32 mouse cellular contexts compared by ENCODE assay signal in the genomic region with DNA sequence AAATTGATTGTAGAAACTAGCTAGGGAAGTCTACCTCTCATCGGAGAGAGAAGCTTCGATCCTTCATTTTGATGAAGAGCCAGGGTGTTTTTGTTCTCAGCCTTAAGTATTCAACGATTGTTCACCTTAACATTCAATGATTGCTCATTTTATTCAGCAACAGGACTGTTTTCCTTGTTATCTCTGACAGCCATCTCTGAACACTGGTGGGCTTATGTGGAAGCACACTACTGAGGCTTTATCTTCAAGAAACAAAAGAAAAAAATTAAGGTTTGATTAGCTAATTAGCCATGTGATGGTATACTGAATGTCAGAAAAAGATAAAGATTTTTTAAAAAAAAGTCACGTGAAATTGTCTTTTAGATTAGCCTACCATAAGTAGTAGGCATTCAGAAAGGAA.
"Had no signal": no experiment of that assay in that cellular context is flagged by ENCODE, and none has a peak within 500 bp of the region (broad histone marks: within the 10 kb centered on the region; RNA-seq: fewer than 3 reads in every experiment).

No protein-coding gene starts in this region.

- ATAC-seq: liver, embryonic 12.5 days; liver, postnatal 0 days; lung, postnatal 0 days; midbrain, embryonic 13.5 days; midbrain, embryonic 15.5 days; midbrain, embryonic 16.5 days had no signal

- DNase-seq: left cerebral cortex, postnatal 4 days; liver; liver, embryonic 13.5 days; liver, postnatal 0 days; lung, adult 18-20 months; lung, adult 2 months; lung, embryonic 14.5 days; lung, postnatal 10 days; lung, postnatal 14 days; lung, postnatal 36 days; lung, postnatal 4 days; midbrain, embryonic 14.5 days had no signal

- H3K36me3 ChIP-seq: limb, embryonic 10.5 days; limb, embryonic 12.5 days; limb, embryonic 13.5 days; limb, embryonic 15.5 days; liver, embryonic 12.5 days; liver, embryonic 13.5 days; liver, embryonic 15.5 days; lung, embryonic 15.5 days; midbrain, embryonic 10.5 days; midbrain, embryonic 12.5 days; midbrain, embryonic 13.5 days; midbrain, embryonic 15.5 days had no signal

- H3K4me1 ChIP-seq: limb, embryonic 10.5 days; limb, embryonic 12.5 days; limb, embryonic 13.5 days; limb, embryonic 15.5 days; liver, embryonic 12.5 days; liver, embryonic 13.5 days; liver, embryonic 15.5 days; lung, embryonic 15.5 days; megakaryocyte, embryonic 14.5 days; midbrain, embryonic 10.5 days; midbrain, embryonic 12.5 days; midbrain, embryonic 13.5 days; midbrain, embryonic 15.5 days had no signal

- H3K9ac ChIP-seq: limb, embryonic 12.5 days; limb, embryonic 13.5 days; limb, embryonic 15.5 days; liver, embryonic 12.5 days; liver, embryonic 13.5 days; liver, embryonic 14.5 days; liver, embryonic 15.5 days; liver, postnatal 0 days; lung, embryonic 14.5 days; lung, embryonic 15.5 days; midbrain, embryonic 12.5 days; midbrain, embryonic 13.5 days; midbrain, embryonic 15.5 days had no signal

- H3K27me3 ChIP-seq: limb, embryonic 12.5 days; limb, embryonic 13.5 days; limb, embryonic 15.5 days; liver, embryonic 12.5 days; liver, embryonic 13.5 days; liver, embryonic 15.5 days; lung, embryonic 15.5 days; megakaryocyte, embryonic 14.5 days; midbrain, embryonic 12.5 days; midbrain, embryonic 13.5 days; midbrain, embryonic 15.5 days had no signal

- H3K4me2 ChIP-seq: limb, embryonic 12.5 days; limb, embryonic 13.5 days; limb, embryonic 15.5 days; liver, embryonic 11.5 days; liver, embryonic 12.5 days; liver, embryonic 13.5 days; liver, embryonic 15.5 days; lung, embryonic 14.5 days; lung, embryonic 15.5 days; midbrain, embryonic 11.5 days; midbrain, embryonic 12.5 days; midbrain, embryonic 13.5 days; midbrain, embryonic 15.5 days had no signal

- H3K27ac ChIP-seq: left cerebral cortex, adult 2 months; limb, embryonic 10.5 days; limb, embryonic 12.5 days; limb, embryonic 13.5 days; limb, embryonic 15.5 days; liver, embryonic 12.5 days; liver, embryonic 13.5 days; liver, embryonic 14.5 days; liver, embryonic 15.5 days; lung, embryonic 15.5 days; macrophage; midbrain, embryonic 10.5 days; midbrain, embryonic 12.5 days; midbrain, embryonic 13.5 days; midbrain, embryonic 15.5 days had no signal

- H3K9me3 ChIP-seq: limb, embryonic 10.5 days; limb, embryonic 12.5 days; limb, embryonic 13.5 days; limb, embryonic 15.5 days; liver, embryonic 12.5 days; liver, embryonic 13.5 days; liver, embryonic 15.5 days; lung, embryonic 15.5 days; megakaryocyte, embryonic 14.5 days; midbrain, embryonic 10.5 days; midbrain, embryonic 12.5 days; midbrain, embryonic 13.5 days; midbrain, embryonic 15.5 days had no signal

- H3K4me3 ChIP-seq: left cerebral cortex, adult 2 months; limb, embryonic 10.5 days; limb, embryonic 12.5 days; limb, embryonic 13.5 days; limb, embryonic 15.5 days; liver, embryonic 12.5 days; liver, embryonic 13.5 days; liver, embryonic 15.5 days; lung, embryonic 15.5 days; megakaryocyte, embryonic 14.5 days; midbrain, embryonic 10.5 days; midbrain, embryonic 12.5 days; midbrain, embryonic 13.5 days; midbrain, embryonic 15.5 days; myocyte had no signal
